Mouse (Mus musculus): ENCODE measurements around the gene Cers6.

- TF ChIP-seq CTCF (conservative IDR thresholded peaks at IDR 0.05; ENCODE audit: low read length) (no peak), NANOG (IDR thresholded peaks at IDR 0.05; ENCODE audit: borderline replicate concordance, low read length) (no peak), POU5F1 (IDR thresholded peaks at IDR 0.05; ENCODE audit: borderline replicate concordance, low read length) (no peak)
Measured at GRCm38 (mm10) chr2:68989117-68989516, 127.9 kb downstream of the Cers6 start.

Data from E14TG2a.4 (cell line).